Mouse (Mus musculus): Measurements from ENCODE around the gene Ip6k2.

DNA sequence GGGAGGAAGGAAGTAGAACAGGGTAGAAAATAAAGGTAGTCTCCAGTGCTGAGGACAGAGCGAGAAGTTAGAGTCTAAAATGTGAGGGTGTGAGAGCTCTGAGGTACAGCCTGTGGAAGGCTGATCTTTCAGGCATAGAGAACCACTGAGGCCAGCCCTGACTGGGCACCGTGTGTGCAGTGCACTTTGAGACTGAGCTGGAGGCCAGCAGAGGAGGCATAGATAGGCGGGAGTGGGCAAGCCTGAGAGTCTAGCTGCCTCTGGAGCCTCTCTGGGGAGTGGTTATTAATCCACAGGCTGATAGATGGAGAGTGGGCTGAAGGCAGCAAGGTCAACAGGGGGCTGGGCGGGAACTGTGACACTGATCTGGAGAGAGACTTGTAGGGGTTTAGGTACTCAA lies 1.7 kb upstream of the Ip6k2 start:
- TF ChIP-seq CHD2 (IDR thresholded peaks at IDR 0.05; ENCODE audit: low read length) (no peak), UBTF (IDR thresholded peaks at IDR 0.05; ENCODE audit: low read depth, low read length) (no peak), SMC3 (IDR thresholded peaks at IDR 0.05; ENCODE audit: low read depth, low read length) (no peak), CTCF (conservative IDR thresholded peaks at IDR 0.05 in 1 of 2, IDR thresholded peaks at IDR 0.05 in 1 of 2; ENCODE audit: low read depth in 2 of 2, low read length in 2 of 2) (no peak), POLR2AphosphoS2 (IDR thresholded peaks at IDR 0.05; ENCODE audit: low read depth, low read length) (no peak), ZMIZ1 (IDR thresholded peaks at IDR 0.05; ENCODE audit: low read depth, low read length) (no peak), RAD21 (IDR thresholded peaks at IDR 0.05; ENCODE audit: low read depth, low read length) (no peak), POLR2A (IDR thresholded peaks at IDR 0.05; ENCODE audit: low read depth, low read length) (no peak), ETS1 (conservative IDR thresholded peaks at IDR 0.05; ENCODE audit: low read depth, low read length) (no peak), ZC3H11A (IDR thresholded peaks at IDR 0.05; ENCODE audit: low read depth, low read length) (no peak), ZKSCAN1 (IDR thresholded peaks at IDR 0.05; ENCODE audit: borderline replicate concordance, low read depth, low read length) (no peak), EP300 (IDR thresholded peaks at IDR 0.05; ENCODE audit: low read length) (no peak)
